Mouse (Mus musculus) liver, adult 2 months (tissue): ENCODE results near the gene Cmtm1.

Experiments
- CTCF ChIP-seq: fragments of 200-500 bp; IDR thresholded peaks from 2 replicates; pipeline ENCODE4 v1.5.1; 2011; ENCODE audit warnings: low read depth, low read length, control low read depth
- POLR2A ChIP-seq: fragments of 200-500 bp; IDR thresholded peaks from 2 replicates; pipeline ENCODE4 v1.6.1; 2011; ENCODE audit warnings: low read length, control low read depth; ENCODE audit not compliant: insufficient read depth; ENCODE audit errors: extremely low read depth

- TF ChIP-seq POLR2A (no peak), CTCF (no peak)
These were observed 15.5 kb downstream of the Cmtm1 start for GRCm38 (mm10) chr8:104294396-104294795.
